Mouse (Mus musculus) embryonic facial prominence, embryonic 12.5 days (tissue): Measurements from ENCODE around the gene Trub1. TPM values are rescaled to one million over a fixed set of nuclear protein-coding genes. Genes with fewer than 3 reads are reported as not detected.
A peak's percentile ranks its signal among the peaks of the same experiment; 100 is the strongest.

Source experiments
- ATAC-seq: fragments of 200-750 bp; cut with Nextera tagmentation; 2 replicates; pipeline ENCODE4 v1.8.0; 2017; ENCODE audit not compliant: insufficient number of reproducible peaks, insufficient read depth, low FRiP score, low TSS enrichment
- H3K27ac ChIP-seq: fragments of 300-500 bp; sonication (generic); 2 replicates; pipeline ENCODE4 v1.5.1; 2016; ENCODE audit warnings: mild to moderate bottlenecking
- H3K27me3 ChIP-seq: fragments of 300-500 bp; sonication (generic); 2 replicates; pipeline ENCODE4 v1.6.1; 2016; ENCODE audit warnings: mild to moderate bottlenecking, moderate library complexity
- H3K36me3 ChIP-seq: fragments of 300-500 bp; sonication (generic); 2 replicates; pipeline ENCODE4 v1.6.1; 2016; ENCODE audit warnings: mild to moderate bottlenecking
- H3K4me1 ChIP-seq: fragments of 300-500 bp; sonication (generic); 2 replicates; pipeline ENCODE4 v1.6.1; 2016
- H3K4me2 ChIP-seq: fragments of 300-500 bp; sonication (generic); replicated peaks from 2 replicates; pipeline ENCODE4 v1.6.1; 2016; ENCODE audit warnings: mild to moderate bottlenecking, moderate library complexity
- H3K4me3 ChIP-seq: fragments of 300-500 bp; sonication (generic); 2 replicates; pipeline ENCODE4 v1.5.1; 2016; ENCODE audit warnings: mild to moderate bottlenecking
- H3K9ac ChIP-seq: fragments of 300-500 bp; sonication (generic); 2 replicates; pipeline ENCODE4 v1.6.1; 2016; ENCODE audit warnings: mild to moderate bottlenecking, moderate library complexity
- H3K9me3 ChIP-seq: fragments of 300-500 bp; sonication (generic); 2 replicates; pipeline ENCODE4 v1.6.1; 2016; ENCODE audit warnings: mild to moderate bottlenecking, moderate library complexity
- WGBS: fragments of 180-500 bp; shearing (Covaris S2); methylation state at CpG from one replicate; pipeline ENCODE4 v1.1.7; 2016; 5-methylcytosine and 5-hydroxymethylcytosine counted together
- polyA plus RNA-seq: library from polyadenylated mRNA; unstranded; fragments of >200 nt; fragmentation: Nextera tagmentation; extraction: Ambion mirVana; gene quantifications from 2 replicates; pipeline ENCODE4 v1.2.1, GENCODE M21; 2016

Gene Trub1
- polyA plus RNA-seq, 1 experiment from 2014 or later: 27.2 TPM

- 88% methylated on average over 4 of the region's 4 CpGs for WGBS
- H3K4me3 ChIP-seq: no peak overlapping the region
- no peaks in the 10 kb centered on the region for H3K9me3 ChIP-seq
- H3K4me1 ChIP-seq: peaks cover 2% of the 10 kb centered on the region; the same call in 1 of the 2 replicates
- no peaks in the 10 kb centered on the region for H3K36me3 ChIP-seq
- H3K9ac ChIP-seq: no peak overlapping the region
- no peaks in the 10 kb centered on the region; the same call in 1 of the 2 replicates for H3K27me3 ChIP-seq
- H3K4me2 ChIP-seq: no peak overlapping the region
- H3K27ac ChIP-seq: no peak overlapping the region
- ATAC-seq: no peak
Measured at GRCm38 (mm10) chr19:57530212-57530611, 77.5 kb downstream of the Trub1 start.

GRCm38 (mm10) chr19:57534262-57534661, 81.5 kb downstream of the Trub1 start:
- Histone ChIP-seq H3K9ac (no peak overlapping the region), H3K4me1 (peaks cover 16% of the 10 kb centered on the region), H3K27ac (no peak overlapping the region), H3K27me3 (no peaks in the 10 kb centered on the region), H3K9me3 (no peaks in the 10 kb centered on the region), H3K36me3 (no peaks in the 10 kb centered on the region), H3K4me3 (no peak overlapping the region), H3K4me2 (no peak overlapping the region)
- ATAC-seq: peak; percentile 22; the same call in 1 of the 2 replicates
- WGBS: 63% methylated on average over 7 of the region's 7 CpGs

GRCm38 (mm10) chr19:57536512-57536911, 83.8 kb downstream of the Trub1 start:
- 42% methylated on average over 5 of the region's 5 CpGs for WGBS
- Histone ChIP-seq H3K27me3 (no peaks in the 10 kb centered on the region), H3K4me2 (no peak overlapping the region), H3K4me3 (no peak overlapping the region), H3K9ac (no peak overlapping the region), H3K27ac (no peak overlapping the region), H3K4me1 (peaks cover 16% of the 10 kb centered on the region), H3K9me3 (no peaks in the 10 kb centered on the region), H3K36me3 (no peaks in the 10 kb centered on the region)
- ATAC-seq: no peak

GRCm38 (mm10) chr19:57537510-57538182, 84.9 kb downstream of the Trub1 start:
- Histone ChIP-seq H3K36me3 (no peaks in the 10 kb centered on the region), H3K27ac (no peak overlapping the region), H3K4me1 (peaks cover 16% of the 10 kb centered on the region), H3K4me2 (no peak overlapping the region), H3K9ac (no peak overlapping the region), H3K9me3 (no peaks in the 10 kb centered on the region), H3K4me3 (no peak overlapping the region), H3K27me3 (no peaks in the 10 kb centered on the region)
- no peak for ATAC-seq
- whole genome bisulfite sequencing: 79% methylated on average over 7 of the region's 7 CpGs

- no peak for ATAC-seq
- no peaks in the 10 kb centered on the region for H3K9me3 ChIP-seq
- no peak overlapping the region for H3K4me2 ChIP-seq
- no peak overlapping the region for H3K4me3 ChIP-seq
- no peak overlapping the region for H3K9ac ChIP-seq
- no peak overlapping the region for H3K27ac ChIP-seq
- no peaks in the 10 kb centered on the region for H3K36me3 ChIP-seq
- WGBS: 90% methylated on average over 11 of the region's 11 CpGs
- no peaks in the 10 kb centered on the region for H3K27me3 ChIP-seq
- peaks cover 27% of the 10 kb centered on the region for H3K4me1 ChIP-seq
Measured at GRCm38 (mm10) chr19:57540118-57540517, 87.4 kb downstream of the Trub1 start.

Other genes with a start within 250 kb of the Trub1 start
- 31.1 and 32.0 TPM in 2 replicates for gene Ablim1, start 138.0 kb upstream of the Trub1 start, polyA plus RNA-seq
- 18.3 and 18.4 TPM in 2 replicates for gene Fam160b1, start 92.2 kb upstream of the Trub1 start, polyA plus RNA-seq
- gene Atrnl1, start 158.1 kb downstream of the Trub1 start, polyA plus RNA-seq: 11.4 and 12.8 TPM in 2 replicates